Comparison of ENCODE assay signal across 23 mouse cellular contexts in genomic region chr9:15582026-15582425, GRCm38 (mm10). TPM values are rescaled to one million over a fixed set of nuclear protein-coding genes. Genes with fewer than 3 reads are reported as not detected.
A peak's percentile ranks its signal among the peaks of the same experiment; 100 is the strongest.
DNase-seq lines count a peak whose midpoint lies in the region; ATAC-seq and TF ChIP-seq lines count a peak whose summit lies in the region.
"Had no signal": no experiment of that assay in that cellular context is flagged by ENCODE, and none has a peak within 500 bp of the region (broad histone marks: within the 10 kb centered on the region; RNA-seq: fewer than 3 reads in every experiment).

No protein-coding gene starts in this region.

- H3K4me3 ChIP-seq in intestine, embryonic 14.5 days (ENCODE audit: low read depth, low read length): no peak overlapping the region
- H3K4me3 ChIP-seq in intestine, postnatal 0 days (ENCODE audit: low read depth, low read length): no peak overlapping the region
- no peak overlapping the region for H3K4me3 ChIP-seq in midbrain, embryonic 11.5 days (ENCODE audit: low read depth, low read length)
- H3K4me3 ChIP-seq in midbrain, embryonic 13.5 days (replicated peaks): no peak overlapping the region
- H3K4me3 ChIP-seq: embryonic facial prominence, embryonic 13.5 days; heart, embryonic 10.5 days; heart, embryonic 15.5 days; hindbrain, embryonic 13.5 days; intestine, embryonic 15.5 days had no signal

- no peak overlapping the region for H3K9ac ChIP-seq in intestine, embryonic 14.5 days (ENCODE audit: low read length)
- H3K9ac ChIP-seq in intestine, postnatal 0 days (ENCODE audit: low read depth, low read length): no peak overlapping the region
- no peak overlapping the region for H3K9ac ChIP-seq in midbrain, embryonic 11.5 days (ENCODE audit: low read length)
- H3K9ac ChIP-seq in midbrain, embryonic 13.5 days (replicated peaks): no peak overlapping the region
- H3K9ac ChIP-seq: embryonic facial prominence, embryonic 13.5 days; heart, embryonic 15.5 days; hindbrain, embryonic 13.5 days; intestine, embryonic 15.5 days had no signal

- H3K27me3 ChIP-seq in intestine, embryonic 14.5 days (replicated peaks; ENCODE audit: control insufficient read depth, insufficient read depth, low read length): no peaks in the 10 kb centered on the region
- no peaks in the 10 kb centered on the region for H3K27me3 ChIP-seq in intestine, postnatal 0 days (replicated peaks; ENCODE audit: control insufficient read depth, insufficient read depth, low read length)
- no peaks in the 10 kb centered on the region for H3K27me3 ChIP-seq in midbrain, embryonic 11.5 days (ENCODE audit: control insufficient read depth, insufficient read depth, low read length)
- no peaks in the 10 kb centered on the region for H3K27me3 ChIP-seq in midbrain, embryonic 13.5 days
- H3K27me3 ChIP-seq: CH12.LX; embryonic facial prominence, embryonic 13.5 days; heart, embryonic 15.5 days; hindbrain, embryonic 13.5 days; intestine, embryonic 15.5 days had no signal

- no peaks in the 10 kb centered on the region for H3K4me1 ChIP-seq in intestine, embryonic 14.5 days (replicated peaks; ENCODE audit: control insufficient read depth, insufficient read depth, low read length)
- no peaks in the 10 kb centered on the region for H3K4me1 ChIP-seq in intestine, postnatal 0 days (replicated peaks; ENCODE audit: control insufficient read depth, insufficient read depth, low read length)
- H3K4me1 ChIP-seq in midbrain, embryonic 11.5 days (ENCODE audit: control insufficient read depth, insufficient read depth, low read length): no peaks in the 10 kb centered on the region
- H3K4me1 ChIP-seq in midbrain, embryonic 13.5 days (replicated peaks): no peaks in the 10 kb centered on the region
- H3K4me1 ChIP-seq: heart, embryonic 10.5 days; heart, embryonic 15.5 days; hindbrain, embryonic 13.5 days; intestine, embryonic 15.5 days had no signal

- DNase-seq in intestine, embryonic 14.5 days (ENCODE audit: low spot score): peak; percentile 7
- DNase-seq in midbrain, embryonic 11.5 days (ENCODE audit: low spot score, missing footprints): peak; percentile 35
- DNase-seq in T-cell, adult 2 months (ENCODE audit: low spot score): peak; percentile 49
- DNase-seq in urinary bladder, postnatal 36 days (ENCODE audit: low spot score in 2 of 2): no peak
- DNase-seq in cerebellum, postnatal 10 days: no peak
- DNase-seq: adrenal gland, adult 8-10 months; adrenal gland, postnatal 36 days; cerebellum, adult 2 months; cerebellum, postnatal 14 days; gastrocnemius, postnatal 36 days; heart, adult 18-20 months; heart, postnatal 14 days had no signal

- no peak overlapping the region for H3K27ac ChIP-seq in intestine, embryonic 14.5 days (ENCODE audit: low read depth)
- no peak overlapping the region for H3K27ac ChIP-seq in intestine, postnatal 0 days (ENCODE audit: low read depth, low read length)
- no peak overlapping the region for H3K27ac ChIP-seq in midbrain, embryonic 11.5 days (ENCODE audit: low read depth, low read length)
- H3K27ac ChIP-seq in midbrain, embryonic 13.5 days: no peak overlapping the region
- H3K27ac ChIP-seq: embryonic facial prominence, embryonic 13.5 days; heart, embryonic 10.5 days; heart, embryonic 15.5 days; hindbrain, embryonic 13.5 days; hindbrain, postnatal 0 days; intestine, embryonic 15.5 days had no signal

- no peaks in the 10 kb centered on the region for H3K9me3 ChIP-seq in intestine, embryonic 14.5 days (ENCODE audit: control insufficient read depth, low read length)
- no peaks in the 10 kb centered on the region for H3K9me3 ChIP-seq in intestine, postnatal 0 days (ENCODE audit: control insufficient read depth)
- H3K9me3 ChIP-seq in midbrain, embryonic 11.5 days (ENCODE audit: control insufficient read depth, low read length): no peaks in the 10 kb centered on the region
- H3K9me3 ChIP-seq in midbrain, embryonic 13.5 days: no peaks in the 10 kb centered on the region
- H3K9me3 ChIP-seq: embryonic facial prominence, embryonic 13.5 days; heart, embryonic 10.5 days; heart, embryonic 15.5 days; hindbrain, embryonic 13.5 days; intestine, embryonic 15.5 days had no signal

- no peak for ATAC-seq in intestine, embryonic 14.5 days (replicated peaks; ENCODE audit: low FRiP score, low TSS enrichment, low read depth)
- no peak for ATAC-seq in intestine, postnatal 0 days
- no peak for ATAC-seq in midbrain, embryonic 11.5 days (ENCODE audit: low FRiP score)
- ATAC-seq in midbrain, embryonic 13.5 days: no peak
- ATAC-seq: forebrain, embryonic 14.5 days; hindbrain, postnatal 0 days; intestine, embryonic 15.5 days; Patski had no signal

- no peak for TF ChIP-seq CTCF in intestine, postnatal 0 days (IDR thresholded peaks at IDR 0.05; ENCODE audit: low read depth)

- no peaks in the 10 kb centered on the region for H3K36me3 ChIP-seq in intestine, embryonic 14.5 days (ENCODE audit: control insufficient read depth, insufficient read depth, low read length)
- H3K36me3 ChIP-seq in intestine, postnatal 0 days (ENCODE audit: control insufficient read depth, insufficient read depth): no peaks in the 10 kb centered on the region
- no peaks in the 10 kb centered on the region for H3K36me3 ChIP-seq in midbrain, embryonic 11.5 days (ENCODE audit: control insufficient read depth, insufficient read depth, low read length)
- no peaks in the 10 kb centered on the region for H3K36me3 ChIP-seq in midbrain, embryonic 13.5 days
- H3K36me3 ChIP-seq: embryonic facial prominence, embryonic 13.5 days; heart, embryonic 10.5 days; heart, embryonic 15.5 days; hindbrain, embryonic 13.5 days; intestine, embryonic 15.5 days had no signal

- no peak overlapping the region for H3K4me2 ChIP-seq in intestine, embryonic 14.5 days (ENCODE audit: low read length)
- no peak overlapping the region for H3K4me2 ChIP-seq in intestine, postnatal 0 days (replicated peaks; ENCODE audit: low read depth)
- no peak overlapping the region for H3K4me2 ChIP-seq in midbrain, embryonic 11.5 days
- H3K4me2 ChIP-seq in midbrain, embryonic 13.5 days (replicated peaks): no peak overlapping the region
- H3K4me2 ChIP-seq: embryonic facial prominence, embryonic 13.5 days; heart, embryonic 15.5 days; hindbrain, embryonic 13.5 days; intestine, embryonic 15.5 days had no signal

- 96% methylated on average over 5 of the region's 5 CpGs for WGBS in intestine, embryonic 14.5 days
- WGBS in intestine, postnatal 0 days: 91% methylated on average over 5 of the region's 5 CpGs
- WGBS in midbrain, embryonic 11.5 days: 95% methylated on average over 5 of the region's 5 CpGs
- 96% methylated on average over 5 of the region's 5 CpGs for WGBS in midbrain, embryonic 13.5 days

RNA-seq across cellular contexts. Expression of gene Deup1, which starts 45.7 kb away (rescaled TPM):
- 0.12 and 0.26 TPM in 2 replicates for polyA plus RNA-seq in intestine, embryonic 14.5 days (2014; fragmentation: Nextera tagmentation; extraction: Ambion mirVana)
- 0.08 and 0.14 TPM in 2 replicates for polyA plus RNA-seq in intestine, postnatal 0 days (2015; fragmentation: Nextera tagmentation; extraction: Ambion mirVana)
- polyA plus RNA-seq in midbrain, embryonic 11.5 days (2014; fragmentation: Nextera tagmentation; extraction: Ambion mirVana): 0.32 and 0.52 TPM in 2 replicates
- 0.96 and 1.0 TPM in 2 replicates for polyA plus RNA-seq in midbrain, embryonic 13.5 days (2015; fragmentation: Nextera tagmentation; extraction: Ambion mirVana)
- polyA plus RNA-seq: Patski had no signal

Comparison
In these comparisons a context has a peak if more than half of its experiments do, and no peak if none do; other contexts are left out.
1. DNase-seq: peak in intestine, embryonic 14.5 days (single experiment), midbrain, embryonic 11.5 days (single experiment) and T-cell, adult 2 months (single experiment); none in urinary bladder, postnatal 36 days (0 of 2) and cerebellum, postnatal 10 days (0 of 2).